Mouse (Mus musculus) left cerebral cortex, postnatal 25 days (tissue): ENCODE measurements around the gene Gpr25. TPM values are rescaled to one million over a fixed set of nuclear protein-coding genes. Genes with fewer than 3 reads are reported as not detected.
A peak's percentile ranks its signal among the peaks of the same experiment; 100 is the strongest.

Experiments
- DNase-seq, 2 experiments: peaks; one replicate each; pipeline ENCODE4 v3.0.0; 2022; ENCODE audit warnings: low spot score in 2 of 2, mixed read lengths in 1 of 2
- intact Hi-C: fragments of 180-260 bp; cut with DNase I; formaldehyde crosslinking; loops from one replicate; pipeline ENCODE4 v1.15.1; 2025
- total RNA-seq, 2 experiments: library from RNA; stranded (reverse); gene quantifications; 2 replicates each; pipeline ENCODE4 v1.2.3; 2021

Gene Gpr25
- total RNA-seq, 2 experiments from 2014 or later = 5.4 to 7.3 TPM

- no peak for DNase-seq
- intact Hi-C loops = no loop called here
Observed at GRCm38 (mm10) chr1:136234595-136235092, 26.0 kb downstream of the Gpr25 start.

GRCm38 (mm10) chr1:136233892-136234594 is 26.6 kb downstream of the Gpr25 start, which contains the start of gene Inava:
Gene Inava, minus strand, starts transcription at chr1:136234264.
- peak; percentile 14 to 24 for DNase-seq
- intact Hi-C loops = no loop called here

GRCm38 (mm10) chr1:136232986-136233790 is 27.5 kb downstream of the Gpr25 start:
- no peak for DNase-seq
- intact Hi-C loops = no loop called here

- DNase-seq = no peak
- intact Hi-C loops = no loop called here
Observed at GRCm38 (mm10) chr1:136232285-136232926, 28.3 kb downstream of the Gpr25 start.

GRCm38 (mm10) chr1:136231596-136231995 is 29.1 kb downstream of the Gpr25 start:
- intact Hi-C loops = no loop called here
- no peak for DNase-seq

- intact Hi-C loops = no loop called here
- no peak for DNase-seq
Observed at GRCm38 (mm10) chr1:136230201-136230600, 30.5 kb downstream of the Gpr25 start.

GRCm38 (mm10) chr1:136229040-136229373 is 31.7 kb downstream of the Gpr25 start:
- DNase-seq = no peak
- intact Hi-C loops = no loop called here

- intact Hi-C loops = no loop called here
- DNase-seq = no peak
Observed at GRCm38 (mm10) chr1:136228328-136229039, 32.2 kb downstream of the Gpr25 start.

- DNase-seq = no peak
- intact Hi-C loops = no loop called here
Observed at GRCm38 (mm10) chr1:136227870-136228269, 32.8 kb downstream of the Gpr25 start.

- DNase-seq = no peak
- intact Hi-C loops = no loop called here
Observed at GRCm38 (mm10) chr1:136226626-136227025, 34.0 kb downstream of the Gpr25 start.

- no peak for DNase-seq
- intact Hi-C loops = no loop called here
Observed at GRCm38 (mm10) chr1:136225846-136226245, 34.8 kb downstream of the Gpr25 start.

GRCm38 (mm10) chr1:136223758-136224342 is 36.8 kb downstream of the Gpr25 start:
- no peak for DNase-seq
- intact Hi-C loops = no loop called here

- intact Hi-C loops = no loop called here
- no peak for DNase-seq
Observed at GRCm38 (mm10) chr1:136222386-136222785, 38.3 kb downstream of the Gpr25 start.

- no peak for DNase-seq
- intact Hi-C loops = no loop called here
Observed at GRCm38 (mm10) chr1:136220037-136220871, 40.4 kb downstream of the Gpr25 start.

GRCm38 (mm10) chr1:136214304-136214703 is 46.4 kb downstream of the Gpr25 start:
- intact Hi-C loops = loop anchor here (5.0 kb wide), 2 partner anchors 42 to 167 kb away; no protein-coding TSS in a partner anchor
- no peak for DNase-seq

GRCm38 (mm10) chr1:136212803-136213202 is 47.9 kb downstream of the Gpr25 start, which contains the start of gene Mroh3:
Gene Mroh3, minus strand, starts transcription at chr1:136212828.
- intact Hi-C loops = loop anchor here (5.0 kb wide), 2 partner anchors 41 to 166 kb away; no protein-coding TSS in a partner anchor
- peak in 1 of 2 experiments; percentile 31 for DNase-seq
